Comparison of ENCODE assay signal across 8 mouse cellular contexts in genomic region chr11:100414021-100414913, GRCm38 (mm10). TPM values are rescaled to one million over a fixed set of nuclear protein-coding genes. Genes with fewer than 3 reads are reported as not detected.
A peak's percentile ranks its signal among the peaks of the same experiment; 100 is the strongest.
DNase-seq lines count a peak whose midpoint lies in the region; ATAC-seq lines count a peak whose summit lies in the region.

Gene P3h4 (minus strand): TSS chr11:100414836.

- H3K4me2 ChIP-seq in hindbrain, embryonic 11.5 days (replicated peaks; ENCODE audit: low read depth, low read length): peak within 1 kb of the TSS; percentile 65

- H3K36me3 ChIP-seq in hindbrain, embryonic 11.5 days (ENCODE audit: control insufficient read depth, insufficient read depth, low read length): no peaks in the 10 kb centered on the region

- H3K9me3 ChIP-seq in hindbrain, embryonic 11.5 days (ENCODE audit: control insufficient read depth, low read length): no peaks in the 10 kb centered on the region

- DNase-seq in R1 (ENCODE audit: low read depth, low spot score): peak; percentile 79
- peak; percentile 91 to 92 for DNase-seq in cerebellum, postnatal 10 days
- DNase-seq in frontal cortex, postnatal 25 days (ENCODE audit: low spot score in 2 of 2): peak; percentile 56 to 60
- peak; percentile 89 for DNase-seq in hindbrain, embryonic 11.5 days (ENCODE audit: low spot score)
- peak; percentile 65 for DNase-seq in left cerebral cortex, adult 11 months (ENCODE audit: low spot score)
- peak; percentile 86 for DNase-seq in lung, postnatal 25 days (ENCODE audit: low spot score)
- peak; percentile 93 for DNase-seq in retina, postnatal 1 day
- DNase-seq in thymus, postnatal 4 days: peak; percentile 88

- WGBS in hindbrain, embryonic 11.5 days: under 1% methylated on average over 88 of the region's 93 CpGs

- H3K4me1 ChIP-seq in hindbrain, embryonic 11.5 days (replicated peaks; ENCODE audit: control insufficient read depth, insufficient read depth, low read length): no peaks in the 10 kb centered on the region

- H3K9ac ChIP-seq in hindbrain, embryonic 11.5 days (ENCODE audit: low read depth, low read length): peak within 1 kb of the TSS; percentile 65

- H3K4me3 ChIP-seq in hindbrain, embryonic 11.5 days (ENCODE audit: low read depth, low read length): peak within 1 kb of the TSS; percentile 54

- peaks cover 8% of the 10 kb centered on the region; the same call in 1 of the 2 replicates for H3K27me3 ChIP-seq in hindbrain, embryonic 11.5 days (ENCODE audit: control insufficient read depth, insufficient read depth, low read length)

- ATAC-seq in hindbrain, embryonic 11.5 days (ENCODE audit: low FRiP score): peak; percentile 91

- H3K27ac ChIP-seq in hindbrain, embryonic 11.5 days (ENCODE audit: low read depth, low read length): peak within 1 kb of the TSS; percentile 40; the same call in 1 of the 2 replicates

RNA-seq across cellular contexts. Expression of gene P3h4, which starts in this region (rescaled TPM):
- polyA plus RNA-seq in hindbrain, embryonic 11.5 days (2014; fragmentation: Nextera tagmentation; extraction: Ambion mirVana): 19.6 and 22.9 TPM in 2 replicates

Comparison
In these comparisons a context has a peak if more than half of its experiments do, and no peak if none do; other contexts are left out.
1. Peak in every context shown above with its lines: DNase-seq, ATAC-seq, H3K4me3 ChIP-seq and H3K27ac ChIP-seq.